Mouse (Mus musculus) heart, embryonic 12.5 days (tissue): ENCODE measurements around the gene Exoc3l2. TPM values are rescaled to one million over a fixed set of nuclear protein-coding genes. Genes with fewer than 3 reads are reported as not detected.

Experiments
- polyA plus RNA-seq: library from polyadenylated mRNA; unstranded; fragments of >200 nt; fragmentation: Nextera tagmentation; extraction: Ambion mirVana; gene quantifications from 2 replicates; pipeline ENCODE4 v1.2.1, GENCODE M21; 2016

The Exoc3l2 gene
- polyA plus RNA-seq, 1 experiment from 2014 or later: 3.1 TPM

Other genes with a start within 250 kb of the Exoc3l2 start
- 37.0 and 38.4 TPM in 2 replicates for gene Opa3, start 235.0 kb upstream of the Exoc3l2 start, polyA plus RNA-seq
- gene Vasp, start 191.5 kb upstream of the Exoc3l2 start, polyA plus RNA-seq: 93.7 and 99.0 TPM in 2 replicates
- gene Ppm1n, start 183.3 kb upstream of the Exoc3l2 start, polyA plus RNA-seq: not detected in 2 replicates
- gene Rtn2, start 180.7 kb upstream of the Exoc3l2 start, polyA plus RNA-seq: 23.6 and 26.7 TPM in 2 replicates
- 0.37 and 0.55 TPM in 2 replicates for gene Fosb, start 153.3 kb upstream of the Exoc3l2 start, polyA plus RNA-seq
- 59.2 and 66.0 TPM in 2 replicates for gene Ercc1, start 118.6 kb upstream of the Exoc3l2 start, polyA plus RNA-seq
- gene Cd3eap, start 103.8 kb upstream of the Exoc3l2 start, polyA plus RNA-seq: 17.6 and 18.4 TPM in 2 replicates
- 17.5 and 19.4 TPM in 2 replicates for gene Ppp1r13l, start 103.6 kb upstream of the Exoc3l2 start, polyA plus RNA-seq
- gene Ercc2, start 81.3 kb upstream of the Exoc3l2 start, polyA plus RNA-seq: 15.9 and 17.5 TPM in 2 replicates
- 4.2 and 4.6 TPM in 2 replicates for gene Klc3, start 59.2 kb upstream of the Exoc3l2 start, polyA plus RNA-seq
- gene Ckm, start 58.6 kb upstream of the Exoc3l2 start, polyA plus RNA-seq: 60.6 and 62.3 TPM in 2 replicates
- gene Mark4, start 4.5 kb upstream of the Exoc3l2 start, polyA plus RNA-seq: 11.4 and 11.7 TPM in 2 replicates
- gene Bloc1s3, start 45.0 kb downstream of the Exoc3l2 start, polyA plus RNA-seq: 2.4 TPM in 2 replicates
- gene Trappc6a, start 45.1 kb downstream of the Exoc3l2 start, polyA plus RNA-seq: 66.4 and 74.0 TPM in 2 replicates
- 0.08 TPM in 1 of 2 replicates, not detected in the other for gene Nkpd1, start 54.5 kb downstream of the Exoc3l2 start, polyA plus RNA-seq
- 26.2 and 26.5 TPM in 2 replicates for gene Ppp1r37, start 99.7 kb downstream of the Exoc3l2 start, polyA plus RNA-seq
- gene Zfp296, start 114.0 kb downstream of the Exoc3l2 start, polyA plus RNA-seq: 0.32 and 0.36 TPM in 2 replicates
- 118 and 121 TPM in 2 replicates for gene Gemin7, start 114.3 kb downstream of the Exoc3l2 start, polyA plus RNA-seq
- gene Clasrp, start 141.2 kb downstream of the Exoc3l2 start, polyA plus RNA-seq: 37.1 and 40.6 TPM in 2 replicates
- gene Relb, start 166.1 kb downstream of the Exoc3l2 start, polyA plus RNA-seq: 4.6 and 4.7 TPM in 2 replicates
- 99.8 and 107 TPM in 2 replicates for gene Clptm1, start 201.7 kb downstream of the Exoc3l2 start, polyA plus RNA-seq
- gene Apoc2, start 214.6 kb downstream of the Exoc3l2 start, polyA plus RNA-seq: 1.6 and 5.4 TPM in 2 replicates
- not detected in 2 replicates for gene Gm44805, start 218.1 kb downstream of the Exoc3l2 start, polyA plus RNA-seq
- gene Apoc4, start 218.1 kb downstream of the Exoc3l2 start, polyA plus RNA-seq: 0.41 TPM in 1 of 2 replicates, not detected in the other
- gene Apoc1, start 229.3 kb downstream of the Exoc3l2 start, polyA plus RNA-seq: 6.7 and 8.9 TPM in 2 replicates
- 399 and 400 TPM in 2 replicates for gene Apoe, start 235.9 kb downstream of the Exoc3l2 start, polyA plus RNA-seq